Mouse (Mus musculus): ENCODE results near the gene Nr2f2. TPM values are rescaled to one million over a fixed set of nuclear protein-coding genes. Genes with fewer than 3 reads are reported as not detected.
A peak's percentile ranks its signal among the peaks of the same experiment; 100 is the strongest.

Nr2f2 gene
- total RNA-seq, 2 experiments from 2014 or later = 99.3 to 123 TPM

GRCm38 (mm10) chr7:70335411-70335810, 31.1 kb downstream of the Nr2f2 start:
- no peak for DNase-seq (ENCODE audit: low spot score in 2 of 2)

- peak; percentile 83 to 85 for DNase-seq (ENCODE audit: low spot score in 2 of 2)
Measured at GRCm38 (mm10) chr7:70334836-70335235, 31.7 kb downstream of the Nr2f2 start.

- DNase-seq (ENCODE audit: low spot score in 2 of 2) = no peak
Measured at GRCm38 (mm10) chr7:70333851-70334250, 32.7 kb downstream of the Nr2f2 start.

GRCm38 (mm10) chr7:70332926-70333664, 33.4 kb downstream of the Nr2f2 start:
- no peak for DNase-seq (ENCODE audit: low spot score in 2 of 2)

GRCm38 (mm10) chr7:70332064-70332850, 34.3 kb downstream of the Nr2f2 start:
- no peak for DNase-seq (ENCODE audit: low spot score in 2 of 2)

GRCm38 (mm10) chr7:70331243-70332063, 35.1 kb downstream of the Nr2f2 start:
- peak in 1 of 2 experiments; percentile 65 for DNase-seq (ENCODE audit: low spot score in 2 of 2)

- no peak for DNase-seq (ENCODE audit: low spot score in 2 of 2)
Measured at GRCm38 (mm10) chr7:70330761-70331242, 35.7 kb downstream of the Nr2f2 start.

- DNase-seq (ENCODE audit: low spot score in 2 of 2) = no peak
Measured at GRCm38 (mm10) chr7:70330207-70330562, 36.4 kb downstream of the Nr2f2 start.

- no peak for DNase-seq (ENCODE audit: low spot score in 2 of 2)
Measured at GRCm38 (mm10) chr7:70329521-70330206, 36.9 kb downstream of the Nr2f2 start.

GRCm38 (mm10) chr7:70329037-70329516, 37.5 kb downstream of the Nr2f2 start:
- DNase-seq (ENCODE audit: low spot score in 2 of 2) = no peak

- DNase-seq (ENCODE audit: low spot score in 2 of 2) = no peak
Measured at GRCm38 (mm10) chr7:70328206-70329036, 38.1 kb downstream of the Nr2f2 start.

GRCm38 (mm10) chr7:70327191-70327590, 39.3 kb downstream of the Nr2f2 start:
- DNase-seq (ENCODE audit: low spot score in 2 of 2) = no peak

GRCm38 (mm10) chr7:70326176-70327035, 40.1 kb downstream of the Nr2f2 start:
- no peak for DNase-seq (ENCODE audit: low spot score in 2 of 2)

- DNase-seq (ENCODE audit: low spot score in 2 of 2) = peak in 1 of 2 experiments; percentile 27
Measured at GRCm38 (mm10) chr7:70325381-70325780, 41.2 kb downstream of the Nr2f2 start.

GRCm38 (mm10) chr7:70324541-70324940, 42.0 kb downstream of the Nr2f2 start:
- DNase-seq (ENCODE audit: low spot score in 2 of 2) = no peak

GRCm38 (mm10) chr7:70324041-70324440, 42.5 kb downstream of the Nr2f2 start:
- DNase-seq (ENCODE audit: low spot score in 2 of 2) = no peak

- no peak for DNase-seq (ENCODE audit: low spot score in 2 of 2)
Measured at GRCm38 (mm10) chr7:70305716-70306115, 60.8 kb downstream of the Nr2f2 start.

- no peak for DNase-seq (ENCODE audit: low spot score in 2 of 2)
Measured at GRCm38 (mm10) chr7:70304426-70304825, 62.1 kb downstream of the Nr2f2 start.
